Mouse (Mus musculus): Measurements from ENCODE around the gene Cdca4. TPM values are rescaled to one million over a fixed set of nuclear protein-coding genes. Genes with fewer than 3 reads are reported as not detected.

Cdca4 gene
- total and polyA plus RNA-seq, 3 experiments, result 78.0 to 128 (median 78.0) TPM

DNA sequence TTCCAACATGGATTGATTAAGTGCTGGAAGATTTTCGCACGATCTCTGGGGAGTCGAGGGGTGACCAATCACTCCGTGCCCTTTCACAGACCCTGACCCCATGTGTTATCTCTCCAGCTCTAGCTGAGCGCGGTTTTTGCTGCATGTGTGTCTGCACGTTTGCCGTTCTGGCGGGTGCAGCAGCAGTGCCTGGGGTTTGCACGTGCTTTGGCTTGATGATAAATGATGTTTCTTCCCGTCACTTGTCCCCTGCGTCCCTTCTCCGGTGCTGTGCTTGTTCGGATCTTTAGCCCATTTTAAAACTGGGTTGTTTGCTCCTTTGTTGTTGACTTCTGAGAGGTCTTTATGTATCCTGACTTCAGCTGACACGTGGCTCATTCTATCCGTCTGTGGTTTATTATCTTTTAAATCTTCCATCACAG lies 40.6 kb upstream of the Cdca4 start:
- no peak overlapping the region for H3K4me2 ChIP-seq (ENCODE audit: insufficient read depth, low read depth, poor library complexity, severe bottlenecking)
- H3K27ac ChIP-seq (ENCODE audit: insufficient read depth, low read depth), result no peak overlapping the region
- H3K9me3 ChIP-seq (replicated peaks; ENCODE audit: low read length), result no peaks in the 10 kb centered on the region
- H3K27me3 ChIP-seq (replicated peaks), result no peaks in the 10 kb centered on the region
- peaks cover 54 to 87% of the 10 kb centered on the region in 2 experiments for H3K4me1 ChIP-seq (ENCODE audit: control insufficient read depth in 1 of 2, insufficient read depth in 2 of 2)
- no peak overlapping the region for H3K4me3 ChIP-seq (replicated peaks in 1 of 3; ENCODE audit: low read depth in 2 of 3, low read length in 2 of 3, poor library complexity in 1 of 3)
- peaks cover 0 to 12% of the 10 kb centered on the region in 2 experiments for H3K36me3 ChIP-seq (replicated peaks in 1 of 2; ENCODE audit: control insufficient read depth in 1 of 2, insufficient read depth in 1 of 2, low read length in 1 of 2)
- in situ Hi-C loops (cut with MboI; ENCODE audit: low pct_ligation_motif_present, low pct_unique_long_range_greater_than_20kb, low sequenced_read_pairs), result loop anchor here (5.0 kb wide), 1 partner anchor 73 kb away; the partner anchor contains the start of gene Nudt14
- H3K79me2 ChIP-seq (replicated peaks; ENCODE audit: control insufficient read depth, extremely low read depth, insufficient read depth, poor library complexity, severe bottlenecking), result no peaks in the 10 kb centered on the region
- DNase-seq (ENCODE audit: extremely low read depth), result no peak
- TF ChIP-seq JUN (IDR thresholded peaks at IDR 0.05; ENCODE audit: insufficient read depth, low read depth, low read length), result no peak
- TF ChIP-seq BHLHE40 (IDR thresholded peaks at IDR 0.05; ENCODE audit: low read depth, low read length), result no peak
- TF ChIP-seq NRF1 (IDR thresholded peaks at IDR 0.05; ENCODE audit: low read depth, low read length), result no peak
- TF ChIP-seq GABPA (IDR thresholded peaks at IDR 0.05; ENCODE audit: insufficient replicate concordance, low read depth, low read length), result no peak
- no peak overlapping the region for H3K9ac ChIP-seq (ENCODE audit: insufficient read depth, low read depth)
- dilution Hi-C loops (cut with MboI; ENCODE audit: extremely low pct_ligation_motif_present, extremely low pct_unique_long_range_greater_than_20kb, low sequenced_read_pairs), result no loop called here

DNA sequence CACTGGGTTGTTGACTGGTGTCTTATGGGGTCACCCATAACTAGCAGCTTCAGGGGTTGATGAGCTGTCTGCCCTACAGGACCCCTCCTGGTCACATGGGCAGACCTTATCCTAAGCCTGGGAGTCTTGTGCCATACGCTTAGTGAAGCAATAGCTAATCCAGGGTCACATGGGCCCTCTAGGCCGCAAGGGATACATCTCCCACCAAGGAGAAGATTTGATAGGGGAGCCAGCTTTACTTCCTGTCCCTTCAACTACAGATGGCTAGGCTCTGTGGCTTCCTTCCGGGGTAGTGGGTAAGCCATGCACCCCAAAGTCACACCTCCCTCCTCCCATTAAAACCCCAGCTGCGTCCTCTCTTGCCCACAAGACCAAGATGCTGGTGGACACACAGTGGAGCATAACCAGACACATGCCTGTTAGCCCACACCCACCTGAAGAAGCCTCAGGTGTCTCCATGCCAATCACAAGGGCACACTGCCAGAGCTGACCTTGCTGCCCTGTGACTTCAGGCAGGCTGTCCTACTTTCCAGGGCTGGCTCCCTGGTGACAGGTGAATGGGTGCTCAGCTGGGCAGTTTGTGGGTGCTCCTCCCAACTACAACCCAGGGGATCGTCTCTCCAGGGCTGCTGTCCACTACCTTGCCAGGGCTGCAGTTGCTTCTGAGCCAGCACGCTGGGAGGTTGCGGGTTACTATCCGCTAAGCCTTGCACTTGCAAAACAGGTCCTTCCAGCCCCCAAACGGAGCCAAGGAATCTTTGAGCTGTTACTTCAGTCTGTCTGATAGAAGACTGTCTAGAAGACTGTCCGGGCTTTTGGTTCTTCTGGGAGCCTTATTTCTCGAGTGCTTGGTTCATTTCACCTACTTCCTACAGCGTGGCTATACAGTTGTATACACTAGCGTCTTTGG lies 39.2 kb upstream of the Cdca4 start, which contains the start of gene Gpr132:
Gene Gpr132, minus strand, starts transcription at position 51 of the 910 bp plus-strand sequence.
- Histone ChIP-seq H3K4me1 (ENCODE audit: control insufficient read depth in 1 of 2, insufficient read depth in 2 of 2) (peaks cover 54 to 87% of the 10 kb centered on the region in 2 experiments), H3K27me3 (replicated peaks) (no peaks in the 10 kb centered on the region), H3K36me3 (replicated peaks in 1 of 2; ENCODE audit: control insufficient read depth in 1 of 2, insufficient read depth in 1 of 2, low read length in 1 of 2) (peaks cover under 1 to 20% of the 10 kb centered on the region in 2 experiments), H3K27ac (ENCODE audit: insufficient read depth, low read depth) (peak within 1 kb of the TSS; percentile 100), H3K9me3 (replicated peaks; ENCODE audit: low read length) (no peaks in the 10 kb centered on the region), H3K79me2 (replicated peaks; ENCODE audit: control insufficient read depth, extremely low read depth, insufficient read depth, poor library complexity, severe bottlenecking) (no peaks in the 10 kb centered on the region), H3K4me3 (replicated peaks in 1 of 3; ENCODE audit: low read depth in 2 of 3, low read length in 2 of 3, poor library complexity in 1 of 3) (peak within 1 kb of the TSS in 2 of 3 experiments; percentile 52 to 60), H3K9ac (ENCODE audit: insufficient read depth, low read depth) (peak within 1 kb of the TSS; percentile 51), H3K4me2 (ENCODE audit: insufficient read depth, low read depth, poor library complexity, severe bottlenecking) (peak within 1 kb of the TSS; percentile 73)
- in situ Hi-C loops (cut with MboI; ENCODE audit: low pct_ligation_motif_present, low pct_unique_long_range_greater_than_20kb, low sequenced_read_pairs), result no loop called here
- no peak for DNase-seq (ENCODE audit: extremely low read depth)
- 0 out of 2 replicates have a peak, but pooled peaks have one; percentile 8 for TF ChIP-seq ETS1 (conservative IDR thresholded peaks at IDR 0.05; ENCODE audit: low read depth, low read length)
- TF ChIP-seq TCF12 (IDR thresholded peaks at IDR 0.05; ENCODE audit: low read depth, low read length), result 0 out of 2 replicates have a peak, but pooled peaks have one; percentile 39
- TF ChIP-seq MXI1 (IDR thresholded peaks at IDR 0.05; ENCODE audit: low read depth, low read length), result no peak
- TF ChIP-seq JUN (IDR thresholded peaks at IDR 0.05; ENCODE audit: insufficient read depth, low read depth, low read length), result no peak
- TF ChIP-seq USF1 (IDR thresholded peaks at IDR 0.05; ENCODE audit: low read depth, low read length), result peak; percentile 27; the same call in 1 of the 2 replicates
- TF ChIP-seq MAZ (IDR thresholded peaks at IDR 0.05; ENCODE audit: low read depth, low read length), result no peak
- TF ChIP-seq SMC3 (IDR thresholded peaks at IDR 0.05; ENCODE audit: low read depth, low read length), result no peak
- TF ChIP-seq MEF2A (IDR thresholded peaks at IDR 0.05; ENCODE audit: borderline replicate concordance, low read depth, low read length), result no peak
- no peak for TF ChIP-seq KAT2A (IDR thresholded peaks at IDR 0.05; ENCODE audit: insufficient replicate concordance, low read length)
- no peak for TF ChIP-seq NELFE (IDR thresholded peaks at IDR 0.05; ENCODE audit: low read depth, low read length)
- TF ChIP-seq ZKSCAN1 (IDR thresholded peaks at IDR 0.05; ENCODE audit: borderline replicate concordance, low read depth, low read length), result no peak
- peak; percentile 52 for TF ChIP-seq ELF1 (IDR thresholded peaks at IDR 0.05; ENCODE audit: low read depth, low read length)
- TF ChIP-seq BHLHE40 (IDR thresholded peaks at IDR 0.05; ENCODE audit: low read depth, low read length), result 0 out of 2 replicates have a peak, but pooled peaks have one; percentile 17
- 0 out of 2 replicates have a peak, but pooled peaks have one; percentile 24 for TF ChIP-seq MAX (IDR thresholded peaks at IDR 0.05; ENCODE audit: low read length)
- TF ChIP-seq E2F4 (IDR thresholded peaks at IDR 0.05; ENCODE audit: insufficient replicate concordance, low read depth, low read length), result no peak
- TF ChIP-seq MYC (IDR thresholded peaks at IDR 0.05; ENCODE audit: low read depth, low read length), result 0 out of 2 replicates have a peak, but pooled peaks have one; percentile 25
- TF ChIP-seq JUND (conservative IDR thresholded peaks at IDR 0.05; ENCODE audit: low read depth, low read length), result no peak
- dilution Hi-C loops (cut with MboI; ENCODE audit: extremely low pct_ligation_motif_present, extremely low pct_unique_long_range_greater_than_20kb, low sequenced_read_pairs), result no loop called here
